Mouse (Mus musculus) embryo, embryonic 11.5 days (tissue): ENCODE measurements around the gene Pde4d.
A peak's percentile ranks its signal among the peaks of the same experiment; 100 is the strongest.

ENCODE experiments used
- DNase-seq: peaks from one replicate; pipeline ENCODE4 v3.0.0-alpha.2; 2012; ENCODE audit warnings: low read depth, low spot score

Pde4d gene

DNA sequence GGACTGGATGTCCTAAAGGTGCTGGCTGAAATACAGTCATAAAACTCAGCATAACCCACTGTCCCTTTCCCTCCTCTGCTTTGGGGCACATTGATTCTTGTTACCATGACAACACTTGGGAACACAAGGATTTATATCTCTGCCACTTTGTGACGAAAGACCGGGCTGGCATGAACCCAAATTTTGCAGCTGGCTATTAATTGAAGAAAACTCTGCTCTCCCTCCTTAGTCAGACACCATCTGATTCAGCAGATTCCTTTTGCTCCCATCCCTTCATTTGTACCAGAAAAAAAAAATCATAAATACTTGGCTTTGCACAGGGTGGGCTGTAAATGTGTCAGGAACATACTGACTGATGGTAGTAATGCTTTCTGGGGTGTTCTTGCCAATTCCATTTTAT lies 1037.6 kb downstream of the Pde4d start:
- no peak for DNase-seq

DNA sequence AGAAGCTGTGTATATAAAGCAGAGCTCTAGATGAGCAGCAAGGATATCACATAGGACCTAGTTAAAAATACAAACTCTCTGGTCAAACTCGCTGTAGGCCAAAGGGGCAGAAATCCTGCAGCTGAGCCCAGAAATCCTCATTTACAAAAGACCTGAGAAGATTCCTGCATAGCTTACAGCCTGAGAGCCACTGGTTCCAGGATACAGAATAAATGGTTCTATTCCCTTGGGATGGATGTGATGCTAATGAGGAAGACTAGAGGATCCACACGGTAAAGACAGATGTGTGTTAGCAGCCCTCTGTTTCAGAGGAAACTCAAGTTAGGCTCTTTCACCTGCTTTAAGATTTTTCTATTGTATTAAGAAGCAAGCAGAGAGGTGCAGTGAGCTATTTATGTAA lies 1041.1 kb downstream of the Pde4d start:
- DNase-seq = no peak

DNA sequence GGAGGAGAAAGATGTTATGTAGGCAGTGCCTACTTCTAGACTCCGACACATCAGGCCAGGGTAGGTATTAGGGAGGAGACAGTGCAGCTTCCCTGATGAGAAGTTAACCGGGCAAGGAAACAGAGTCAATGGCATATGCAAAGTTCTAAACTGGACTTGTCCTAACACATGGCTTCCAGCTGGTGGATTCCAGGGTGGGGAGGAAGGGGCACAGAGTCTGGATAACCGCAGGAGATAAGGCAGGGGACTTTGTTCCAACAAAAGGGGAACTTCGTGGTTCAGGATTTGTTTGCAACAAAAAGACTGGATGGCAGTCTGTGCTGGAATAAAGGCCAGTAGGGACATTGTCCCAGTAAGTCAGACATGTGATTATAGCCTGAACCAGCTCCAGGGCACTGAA lies 1042.1 kb downstream of the Pde4d start:
- no peak for DNase-seq

DNA sequence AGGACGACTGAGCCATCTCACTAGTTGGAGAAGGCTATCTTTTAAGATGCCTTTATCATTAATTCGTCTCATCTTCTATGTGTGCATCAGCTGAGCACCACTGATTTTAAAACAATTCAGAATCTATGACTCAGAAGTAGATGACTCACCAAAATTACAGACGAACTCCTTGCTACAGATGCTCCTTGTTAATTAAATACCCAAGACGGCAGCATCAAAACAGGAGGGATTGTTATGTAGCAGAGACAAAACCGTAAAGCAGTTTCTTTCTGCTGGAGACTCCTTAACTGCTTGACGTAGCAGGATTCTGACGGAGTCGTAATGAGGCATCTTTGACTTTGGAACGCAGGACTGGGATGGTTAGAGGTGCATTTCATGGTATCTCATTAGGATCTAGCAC lies 1050.6 kb downstream of the Pde4d start:
- DNase-seq = no peak

DNA sequence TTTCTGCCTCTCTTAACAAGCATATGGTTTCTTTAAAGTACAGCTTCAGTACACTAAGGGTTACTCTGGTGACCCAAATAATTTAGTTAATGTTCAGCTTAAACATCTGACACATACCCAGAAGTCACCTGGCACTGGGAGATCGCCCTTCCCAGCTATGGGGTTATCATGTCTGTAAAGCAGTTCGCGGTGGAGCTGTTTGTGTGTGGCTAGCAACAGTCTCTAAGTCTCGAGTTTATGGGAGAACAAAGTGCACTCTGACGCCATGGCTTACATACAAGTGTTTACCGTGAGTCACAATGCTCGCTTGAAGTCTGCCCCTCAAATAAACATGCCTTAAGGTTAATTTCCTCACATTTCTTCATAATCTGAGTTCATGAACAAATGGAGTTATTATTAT lies 1053.0 kb downstream of the Pde4d start:
- no peak for DNase-seq

DNA sequence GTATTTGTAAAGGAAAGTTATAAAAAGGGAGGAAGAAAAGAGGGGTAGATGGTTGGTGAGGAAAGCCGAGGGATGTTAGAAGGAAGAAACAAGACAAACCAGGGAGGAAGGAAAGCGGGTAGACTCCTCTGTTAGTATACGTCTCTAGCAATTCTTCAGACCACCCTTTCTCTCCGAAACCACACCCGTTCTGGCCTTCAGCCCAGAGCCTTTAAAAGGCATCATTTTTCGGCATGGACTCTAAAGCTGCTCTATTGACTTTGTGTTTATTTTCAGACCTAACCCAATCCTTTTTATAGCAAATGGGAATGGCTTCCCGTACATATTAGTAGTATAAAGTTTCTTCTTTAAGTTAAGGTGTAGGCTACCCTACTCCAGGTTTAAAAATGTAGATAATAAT lies 1057.0 kb downstream of the Pde4d start:
- no peak for DNase-seq

DNA sequence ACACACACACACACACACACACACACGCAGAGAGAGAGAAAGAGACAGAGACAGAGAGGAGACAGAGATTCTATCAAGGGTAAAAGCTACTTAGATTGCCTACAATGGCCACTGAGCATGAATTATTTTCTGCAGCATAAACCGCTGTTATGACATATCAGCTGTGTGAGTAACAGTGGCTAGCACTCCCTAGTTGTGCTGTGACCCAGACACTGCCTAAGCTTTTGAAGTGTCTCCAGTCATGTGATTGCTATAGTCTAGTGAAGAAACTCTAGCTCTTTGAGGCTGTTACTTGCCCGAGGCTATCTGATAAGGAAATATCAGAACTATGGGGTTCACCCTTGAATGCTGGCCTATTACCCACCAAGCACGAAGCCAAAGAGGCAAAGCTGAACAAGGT lies 1058.7 kb downstream of the Pde4d start:
- no peak for DNase-seq

DNA sequence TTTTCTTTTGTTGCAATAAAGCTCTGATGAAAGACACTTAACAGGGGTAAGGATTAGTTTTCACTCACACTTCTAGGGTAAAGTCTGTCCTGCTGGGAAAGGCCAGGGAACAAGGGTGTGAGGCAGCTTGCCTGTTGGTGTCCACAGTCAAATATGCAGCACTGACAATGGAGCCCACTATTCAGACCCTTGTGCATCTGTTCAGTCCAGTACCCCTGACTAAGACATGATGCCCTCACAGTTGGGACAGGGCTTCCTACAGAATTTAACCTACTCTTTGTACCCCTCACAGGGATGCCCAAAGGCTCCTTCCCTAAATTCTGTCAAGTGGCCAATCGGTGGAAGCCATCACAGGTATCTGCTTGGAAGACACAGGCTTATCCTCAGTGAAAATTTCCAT lies 1068.4 kb downstream of the Pde4d start:
- DNase-seq = no peak

DNA sequence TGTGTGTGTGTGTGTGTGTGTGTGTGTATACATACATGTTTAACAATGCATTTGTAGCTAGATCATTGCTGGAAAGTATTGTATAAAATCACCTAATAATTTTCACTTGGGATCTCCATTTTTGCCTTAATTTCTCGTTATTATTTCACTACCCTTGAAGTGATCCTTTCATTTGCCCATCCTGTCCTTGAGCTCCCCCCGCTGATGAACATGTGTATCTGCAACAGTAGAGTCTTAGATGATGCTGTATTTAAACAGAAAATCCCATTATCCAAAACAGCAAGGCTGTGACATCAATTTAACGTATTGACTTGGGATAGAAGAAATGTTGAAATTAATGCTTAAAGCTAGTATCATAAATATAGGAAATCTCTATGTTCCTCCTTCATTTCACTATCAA lies 1069.7 kb downstream of the Pde4d start:
- DNase-seq = no peak

DNA sequence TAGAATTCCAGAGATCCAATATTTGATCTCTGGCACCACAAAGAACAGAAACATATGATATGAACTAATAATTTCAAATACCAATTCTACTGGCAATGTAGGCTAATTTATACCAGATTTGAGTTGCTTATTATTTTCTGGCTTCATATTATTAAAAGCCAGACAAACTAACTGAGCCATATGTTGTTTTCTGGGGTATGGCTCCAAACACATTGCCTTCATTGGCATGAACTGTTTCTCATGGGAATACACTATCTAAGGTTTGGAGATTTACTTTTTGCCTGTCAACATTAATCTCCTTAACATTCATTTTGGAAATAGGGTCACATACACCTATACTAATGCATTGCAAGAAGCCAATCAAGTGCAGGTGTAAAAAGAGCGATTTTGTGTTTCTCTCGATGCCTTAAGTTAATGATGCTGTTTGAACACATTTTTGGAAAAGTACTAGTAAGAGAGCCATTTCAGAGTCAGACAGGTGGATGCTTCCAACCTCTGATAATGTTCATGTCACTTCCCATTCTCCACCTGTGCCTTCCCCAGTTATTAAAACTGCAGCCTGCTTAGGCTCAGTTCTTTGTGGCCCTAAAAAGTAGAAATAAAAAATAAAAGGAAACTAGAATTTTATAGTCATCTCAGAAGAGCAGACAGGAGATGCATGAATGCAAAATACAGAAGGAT lies 1070.4 kb downstream of the Pde4d start:
- DNase-seq = no peak

DNA sequence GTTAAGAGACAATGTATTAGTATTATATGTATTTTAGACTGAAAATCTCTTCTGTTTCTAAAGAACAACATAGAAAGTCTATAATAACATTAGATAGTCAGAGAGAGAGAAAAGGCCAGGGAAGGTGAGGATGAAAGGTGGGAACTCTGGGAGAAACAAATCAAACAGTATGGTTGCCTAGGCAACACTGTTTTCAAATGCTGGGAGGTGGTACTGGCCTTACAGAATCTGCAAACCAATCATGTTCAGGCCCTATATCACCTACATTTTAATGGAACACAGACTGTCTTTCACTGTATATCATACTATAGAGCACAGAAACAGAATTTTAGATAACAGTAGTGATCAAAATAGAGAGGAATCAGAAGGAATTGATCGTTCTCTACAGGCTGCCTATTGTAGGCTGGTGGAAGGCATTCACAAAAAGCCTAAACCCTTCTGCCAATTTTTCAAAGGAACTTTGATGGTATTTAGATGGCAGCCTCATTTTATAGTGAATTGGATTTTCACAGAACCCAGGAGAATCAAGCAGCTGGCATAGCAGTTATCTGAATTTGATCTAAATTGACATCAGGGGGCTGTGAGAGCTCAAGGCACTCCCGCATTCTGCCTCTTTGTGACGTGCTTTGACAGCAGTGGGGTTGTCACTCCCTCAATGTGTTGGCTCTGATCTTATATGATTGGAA lies 1084.2 kb downstream of the Pde4d start:
- no peak for DNase-seq

DNA sequence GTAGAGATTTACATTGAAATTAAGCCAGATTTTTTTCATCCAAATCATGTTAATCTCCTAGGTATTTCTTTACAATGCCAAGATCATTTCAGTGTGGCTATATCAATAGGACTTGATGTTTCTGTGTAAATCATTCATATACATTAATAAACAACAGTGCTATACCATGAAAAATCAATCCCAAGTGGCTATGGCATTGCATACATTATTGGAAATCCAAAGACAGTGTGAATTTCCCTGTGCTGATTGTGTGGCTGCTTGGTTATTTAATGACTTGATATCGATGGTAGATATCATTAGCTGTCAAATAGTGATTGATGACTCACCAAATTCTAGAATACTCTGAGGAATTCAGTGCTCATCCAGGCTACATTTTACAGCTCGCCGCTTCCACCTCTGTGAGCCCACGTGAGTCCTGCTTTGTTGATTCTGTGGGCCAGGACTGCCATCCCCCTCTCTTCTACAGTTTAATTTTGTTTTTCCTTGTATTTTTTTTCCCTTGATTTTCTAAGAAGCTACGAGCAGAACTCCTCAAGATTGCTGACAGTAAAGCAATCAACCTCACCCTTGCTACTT lies 1085.0 kb downstream of the Pde4d start:
- no peak for DNase-seq

DNA sequence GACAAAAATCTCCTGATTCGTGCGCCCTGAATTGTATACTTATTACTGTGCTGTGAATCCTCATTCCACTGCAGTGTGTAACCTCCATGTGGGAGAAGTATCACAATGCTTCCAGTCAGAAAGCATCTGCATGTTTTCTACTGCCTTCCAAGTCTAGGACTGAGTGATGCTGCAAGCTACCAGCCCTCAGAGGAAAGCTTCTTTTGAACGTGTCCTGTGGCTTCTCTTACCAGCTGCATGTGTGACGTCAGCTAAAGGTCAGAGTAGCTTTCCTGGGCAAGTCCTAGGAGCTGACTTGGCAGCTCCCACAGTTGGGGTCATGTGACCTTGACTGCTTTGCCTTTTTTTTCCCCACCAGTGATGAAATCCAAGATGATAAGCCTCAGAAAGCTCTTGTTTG lies 1086.9 kb downstream of the Pde4d start:
- DNase-seq = no peak

DNA sequence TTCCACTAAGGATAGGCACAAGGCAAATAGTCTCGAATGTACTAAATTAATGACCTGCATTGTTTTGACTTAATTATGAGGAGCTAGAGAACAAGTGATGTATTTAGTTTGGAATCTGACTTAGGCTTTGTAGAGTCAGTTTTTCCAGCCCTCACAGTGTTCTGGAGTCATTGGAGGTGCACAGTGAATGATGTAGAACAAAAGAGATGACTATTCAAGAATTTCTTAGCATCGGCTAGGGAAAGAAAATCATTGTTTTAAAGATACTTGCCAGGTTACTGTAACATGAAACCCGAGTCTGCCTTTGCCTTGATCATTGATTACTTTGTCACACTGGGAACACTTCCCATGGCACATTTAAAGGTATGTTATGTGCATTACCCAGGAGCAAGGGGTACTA lies 1089.6 kb downstream of the Pde4d start:
- no peak for DNase-seq

DNA sequence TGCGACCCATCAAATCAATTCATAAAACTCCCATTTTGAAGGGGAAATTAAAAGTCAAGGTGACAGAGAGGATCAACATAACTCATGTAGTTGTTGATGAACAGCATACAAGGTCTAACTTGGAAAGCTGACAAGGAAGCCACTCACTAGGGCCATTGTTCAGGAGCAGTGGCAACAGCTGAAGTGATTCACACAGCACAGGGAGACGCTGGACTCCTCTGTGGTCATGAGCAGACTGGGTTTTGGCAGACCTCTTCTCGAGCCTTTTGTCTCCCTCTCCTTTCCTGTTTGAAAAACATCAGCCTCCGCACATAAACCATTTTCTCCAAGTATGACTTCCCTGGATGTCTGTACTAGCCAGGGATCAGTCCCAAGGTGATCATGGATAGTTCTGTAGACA lies 1094.9 kb downstream of the Pde4d start:
- DNase-seq = no peak

DNA sequence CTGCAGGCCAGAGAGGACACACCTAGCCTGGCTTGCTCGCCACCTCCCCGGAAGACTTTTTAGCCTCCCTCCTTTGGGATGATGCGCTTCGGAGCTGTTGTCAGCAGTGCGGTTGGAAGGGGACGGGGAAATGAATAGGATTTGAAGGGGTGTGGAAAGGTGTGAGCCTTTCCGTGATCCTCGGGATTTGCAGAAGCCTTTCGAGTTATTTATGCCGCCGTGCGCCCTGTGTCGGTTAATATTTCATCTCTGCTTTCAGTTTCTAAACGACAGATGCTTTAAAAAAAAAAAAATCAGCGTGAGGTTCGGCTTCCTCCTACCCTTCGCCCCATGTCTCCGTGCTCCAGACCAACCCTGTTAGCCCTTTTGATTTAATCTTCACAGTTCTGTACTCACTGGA lies 1096.6 kb downstream of the Pde4d start:
- no peak for DNase-seq

DNA sequence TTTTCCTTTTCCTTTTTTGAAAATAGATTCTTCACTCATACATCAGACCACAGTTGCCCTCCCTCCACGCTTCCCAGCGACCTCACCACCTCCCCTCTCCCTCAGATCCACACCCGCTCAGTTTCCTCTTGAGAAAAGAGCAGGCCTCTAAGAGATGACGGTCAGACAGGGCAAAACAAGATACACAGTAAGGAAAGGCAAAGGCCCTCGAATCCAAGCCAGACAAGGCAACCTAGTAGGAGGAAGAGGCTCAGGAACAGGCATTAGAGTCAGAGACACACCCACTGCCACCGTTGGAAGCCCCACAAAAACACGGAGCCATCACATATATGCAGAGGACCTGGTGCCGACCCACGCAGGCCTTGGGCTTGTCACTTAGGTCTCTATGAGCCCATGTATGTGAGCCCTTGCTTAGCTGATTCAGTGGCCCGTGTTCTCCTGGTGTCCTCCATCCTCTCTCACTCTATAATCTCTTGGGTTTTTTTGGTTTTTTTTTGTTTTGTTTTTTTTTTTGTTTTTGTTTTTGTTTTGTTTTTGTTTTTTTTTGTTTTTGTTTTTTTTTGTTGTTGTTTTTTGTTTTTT lies 1097.3 kb downstream of the Pde4d start:
- no peak for DNase-seq

DNA sequence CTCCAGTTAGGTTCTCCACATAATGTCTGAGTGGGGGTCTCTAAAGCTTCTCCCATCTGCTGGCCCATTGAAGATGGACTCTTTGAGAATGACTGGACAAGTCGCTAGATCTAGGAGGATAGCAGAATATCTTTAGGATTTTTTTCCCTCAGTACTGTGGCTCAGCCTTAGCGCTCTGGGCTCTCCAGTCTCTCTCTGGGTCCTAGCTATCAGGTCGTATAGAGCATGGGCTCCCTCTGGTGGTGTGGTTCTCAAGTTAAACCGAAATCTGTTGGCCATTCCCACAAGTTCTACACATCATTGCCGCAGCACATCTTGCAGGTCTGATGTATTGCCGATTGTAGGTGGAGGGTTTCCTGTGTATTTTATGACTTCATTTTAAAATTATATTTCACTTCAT lies 1098.0 kb downstream of the Pde4d start:
- peak; percentile 69 for DNase-seq

DNA sequence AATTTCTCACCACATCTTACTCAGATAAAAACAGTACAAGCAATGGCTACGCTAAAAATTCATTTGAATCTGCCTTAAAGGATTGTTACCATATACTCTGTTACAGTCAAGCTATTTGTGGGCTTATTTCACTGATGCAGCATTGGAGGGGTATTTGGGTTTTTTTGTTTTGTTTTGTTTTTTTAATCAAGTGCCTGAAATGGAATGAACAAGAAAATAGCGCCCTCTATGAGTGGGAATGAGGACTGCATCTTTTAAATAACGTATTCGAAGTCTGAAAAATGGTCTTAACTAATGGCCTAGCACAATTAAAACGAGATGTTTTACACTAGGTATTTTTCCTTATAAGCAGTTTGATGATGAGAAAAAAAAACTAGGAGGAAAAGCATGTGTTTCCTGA lies 1098.5 kb downstream of the Pde4d start:
- no peak for DNase-seq

DNA sequence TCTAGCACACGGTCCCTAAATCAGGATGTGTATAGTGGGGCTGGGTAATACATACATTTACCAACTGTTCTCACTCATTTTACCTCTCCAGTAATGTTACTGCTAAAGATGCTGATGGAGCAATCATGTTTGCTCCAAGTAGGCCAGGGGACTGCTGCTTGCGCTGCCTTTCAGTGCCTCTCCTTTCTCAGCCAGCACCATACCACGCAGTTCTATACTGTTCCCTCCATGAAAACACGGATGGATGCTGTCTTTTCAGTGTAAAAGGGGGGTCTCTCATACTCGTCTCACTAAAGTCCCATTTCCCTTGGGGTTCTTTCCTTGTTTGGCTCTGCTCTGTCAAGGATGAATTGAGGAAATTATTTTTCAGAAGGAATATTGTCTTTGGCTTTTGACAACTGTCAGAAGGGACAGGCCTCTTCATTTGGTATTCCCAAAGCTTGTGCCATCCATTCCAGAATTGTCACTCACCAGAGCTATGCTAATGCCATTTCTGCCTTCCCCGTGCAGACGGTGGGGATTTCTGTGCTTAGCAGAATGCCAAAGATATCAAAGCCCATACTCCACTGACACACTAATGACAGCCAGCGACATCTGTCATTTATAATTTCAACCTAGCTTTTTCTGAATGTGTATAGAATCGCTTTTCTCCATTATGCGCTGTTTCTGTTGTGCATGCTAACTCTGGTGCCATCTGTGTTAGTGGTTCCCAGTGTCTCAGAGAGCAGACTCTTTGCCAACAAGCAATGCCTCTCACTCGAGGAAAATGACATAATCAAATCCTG lies 1099.2 kb downstream of the Pde4d start:
- no peak for DNase-seq

DNA sequence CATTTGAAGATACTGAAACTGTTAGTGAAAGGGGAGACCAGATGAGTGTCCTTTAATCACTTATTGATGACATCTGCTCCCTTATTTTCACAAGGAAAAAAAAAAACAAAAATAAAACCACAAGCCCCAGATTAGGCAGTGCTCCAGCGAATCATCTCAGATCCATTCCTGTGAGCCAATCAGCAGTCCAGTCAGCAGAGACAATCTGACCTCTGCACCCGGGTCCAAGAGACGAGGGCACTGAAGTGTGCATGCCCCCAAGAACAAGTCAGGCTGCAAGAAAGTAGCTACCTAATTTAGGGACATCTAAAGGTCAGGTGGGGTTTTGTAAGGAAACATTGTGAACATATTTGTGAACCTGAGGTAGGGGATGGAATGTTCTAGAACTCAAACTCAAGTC lies 1102.1 kb downstream of the Pde4d start:
- DNase-seq = no peak

DNA sequence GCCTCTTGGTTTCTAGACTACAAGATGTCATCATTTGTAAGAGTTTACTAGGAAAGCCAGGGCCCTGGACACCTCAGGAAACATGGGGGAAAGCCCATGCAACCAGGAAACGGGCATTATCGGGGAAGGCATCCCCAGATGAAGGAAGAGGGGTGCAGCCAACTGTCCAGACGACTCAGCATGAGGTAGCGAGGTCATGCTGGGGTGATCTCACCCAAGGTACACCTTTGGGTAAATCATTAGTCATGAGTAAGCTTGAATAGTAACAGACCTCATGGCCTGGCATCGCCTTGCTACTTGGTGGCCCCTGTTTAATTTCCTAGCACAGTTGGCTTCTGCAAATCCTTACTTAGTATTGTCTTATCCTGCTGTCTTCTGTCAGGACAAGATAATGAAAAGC lies 1105.8 kb downstream of the Pde4d start:
- DNase-seq = no peak
